Mouse (Mus musculus) brain, embryonic 14.5 days (tissue): ENCODE measurements around the gene Pbp2. TPM values are rescaled to one million over a fixed set of nuclear protein-coding genes. Genes with fewer than 3 reads are reported as not detected.
A peak's percentile ranks its signal among the peaks of the same experiment; 100 is the strongest.

Source experiments
- DNase-seq: peaks from one replicate; pipeline ENCODE4 v3.0.0-alpha.2; 2011; ENCODE audit warnings: low read depth
- CTCF ChIP-seq: fragments of 200-500 bp; IDR thresholded peaks from 2 replicates; pipeline ENCODE4 v1.5.1; 2012; ENCODE audit warnings: inconsistent platforms, mild to moderate bottlenecking, moderate library complexity, borderline replicate concordance; ENCODE audit not compliant: insufficient read depth, insufficient read length; ENCODE audit errors: extremely low read depth
- POLR2A ChIP-seq: fragments of 200-500 bp; IDR thresholded peaks from 2 replicates; pipeline ENCODE4 v1.6.1; 2012; ENCODE audit warnings: mild to moderate bottlenecking, inconsistent platforms, borderline replicate concordance; ENCODE audit not compliant: poor library complexity, insufficient read depth, insufficient read length, severe bottlenecking; ENCODE audit errors: extremely low read depth
- polyA plus RNA-seq: library from polyadenylated mRNA; depleted of rRNA; stranded (reverse); fragments of >200 nt; gene quantifications from 2 replicates; pipeline ENCODE4 v1.2.3, GENCODE M21; 2012; rRNA removed

The Pbp2 gene
- 0.08 TPM in 1 of 2 replicates, not detected in the other for polyA plus RNA-seq

GRCm38 (mm10) chr6:135310305-135310704, at the start of gene Pbp2:
Gene Pbp2 (minus strand): TSS chr6:135310405.
- DNase-seq: no peak
- TF ChIP-seq CTCF: no peak
- TF ChIP-seq POLR2A: no peak

GRCm38 (mm10) chr6:135354953-135355352, 44.7 kb upstream of the Pbp2 start:
- TF ChIP-seq CTCF (no peak), POLR2A (no peak)
- no peak for DNase-seq

- TF ChIP-seq CTCF: no peak
- no peak for TF ChIP-seq POLR2A
Observed at GRCm38 (mm10) chr6:135352537-135352936, 42.3 kb upstream of the Pbp2 start.

GRCm38 (mm10) chr6:135351638-135352302, 41.6 kb upstream of the Pbp2 start:
- peak; percentile 78 for DNase-seq
- no peak for TF ChIP-seq POLR2A
- TF ChIP-seq CTCF: no peak

More at GRCm38 (mm10) chr6:135352537-135352936, 42.3 kb upstream of the Pbp2 start:
- DNase-seq: no peak

- no peak for DNase-seq
- TF ChIP-seq POLR2A (no peak), CTCF (no peak)
Observed at GRCm38 (mm10) chr6:135341076-135341378, 30.8 kb upstream of the Pbp2 start.

GRCm38 (mm10) chr6:135340355-135341075, 30.3 kb upstream of the Pbp2 start:
- TF ChIP-seq POLR2A: no peak
- TF ChIP-seq CTCF: no peak
- no peak for DNase-seq

GRCm38 (mm10) chr6:135336376-135336775, 26.2 kb upstream of the Pbp2 start:
- TF ChIP-seq CTCF (no peak), POLR2A (no peak)
- no peak for DNase-seq

GRCm38 (mm10) chr6:135333994-135334651, 23.9 kb upstream of the Pbp2 start:
- no peak for TF ChIP-seq CTCF
- no peak for TF ChIP-seq POLR2A
- DNase-seq: peak; percentile 43

GRCm38 (mm10) chr6:135332737-135333281, 22.6 kb upstream of the Pbp2 start:
- TF ChIP-seq POLR2A: no peak
- TF ChIP-seq CTCF: no peak
- peak; percentile 80 for DNase-seq

- DNase-seq: peak; percentile 40
- no peak for TF ChIP-seq CTCF
- no peak for TF ChIP-seq POLR2A
Observed at GRCm38 (mm10) chr6:135331916-135332315, 21.7 kb upstream of the Pbp2 start.

- TF ChIP-seq POLR2A (no peak), CTCF (no peak)
- DNase-seq: no peak
Observed at GRCm38 (mm10) chr6:135326847-135327246, 16.6 kb upstream of the Pbp2 start.
